Mouse (Mus musculus) limb, embryonic 12.5 days (tissue): Measurements from ENCODE around the gene Acot4. TPM values are rescaled to one million over a fixed set of nuclear protein-coding genes. Genes with fewer than 3 reads are reported as not detected.
A peak's percentile ranks its signal among the peaks of the same experiment; 100 is the strongest.
"Not testable (repeated sequence)": the region's sequence is repeated elsewhere in the genome, so short reads cannot be mapped to it uniquely, and the experiment has no call there.

Experiments
- ATAC-seq: fragments of 200-750 bp; cut with Nextera tagmentation; 2 replicates; pipeline ENCODE4 v1.8.0; 2017; ENCODE audit warnings: low read depth, moderate TSS enrichment; ENCODE audit not compliant: insufficient number of reproducible peaks, insufficient read depth, low FRiP score, low TSS enrichment
- H3K27ac ChIP-seq: fragments of 300-500 bp; sonication (generic); 2 replicates; pipeline ENCODE4 v1.5.1; 2016; ENCODE audit warnings: mild to moderate bottlenecking, moderate library complexity
- H3K27me3 ChIP-seq: fragments of 300-500 bp; sonication (generic); 2 replicates; pipeline ENCODE4 v1.6.1; 2016; ENCODE audit warnings: mild to moderate bottlenecking, moderate library complexity
- H3K36me3 ChIP-seq: fragments of 300-500 bp; sonication (generic); 2 replicates; pipeline ENCODE4 v1.6.1; 2016; ENCODE audit warnings: mild to moderate bottlenecking, moderate library complexity
- H3K4me1 ChIP-seq: fragments of 300-500 bp; sonication (generic); replicated peaks from 2 replicates; pipeline ENCODE4 v1.6.1; 2016
- H3K4me2 ChIP-seq: fragments of 300-500 bp; sonication (generic); 2 replicates; pipeline ENCODE4 v1.6.1; 2016; ENCODE audit warnings: mild to moderate bottlenecking, moderate library complexity
- H3K4me3 ChIP-seq: fragments of 300-500 bp; sonication (generic); replicated peaks from 2 replicates; pipeline ENCODE4 v1.5.1; 2016; ENCODE audit warnings: mild to moderate bottlenecking
- H3K9ac ChIP-seq: fragments of 300-500 bp; sonication (generic); replicated peaks from 2 replicates; pipeline ENCODE4 v1.6.1; 2016; ENCODE audit warnings: mild to moderate bottlenecking, moderate library complexity
- H3K9me3 ChIP-seq: fragments of 300-500 bp; sonication (generic); 2 replicates; pipeline ENCODE4 v1.6.1; 2016; ENCODE audit warnings: mild to moderate bottlenecking, moderate library complexity
- WGBS: fragments of 180-500 bp; shearing (Covaris S2); methylation state at CpG from one replicate; pipeline ENCODE4 v1.1.7; 2016; 5-methylcytosine and 5-hydroxymethylcytosine counted together
- polyA plus RNA-seq: library from polyadenylated mRNA; unstranded; fragments of >200 nt; fragmentation: Nextera tagmentation; extraction: Ambion mirVana; gene quantifications from 2 replicates; pipeline ENCODE4 v1.2.1, GENCODE M21; 2016

The Acot4 gene
- polyA plus RNA-seq, result 0.14 and 0.39 TPM in 2 replicates

DNA sequence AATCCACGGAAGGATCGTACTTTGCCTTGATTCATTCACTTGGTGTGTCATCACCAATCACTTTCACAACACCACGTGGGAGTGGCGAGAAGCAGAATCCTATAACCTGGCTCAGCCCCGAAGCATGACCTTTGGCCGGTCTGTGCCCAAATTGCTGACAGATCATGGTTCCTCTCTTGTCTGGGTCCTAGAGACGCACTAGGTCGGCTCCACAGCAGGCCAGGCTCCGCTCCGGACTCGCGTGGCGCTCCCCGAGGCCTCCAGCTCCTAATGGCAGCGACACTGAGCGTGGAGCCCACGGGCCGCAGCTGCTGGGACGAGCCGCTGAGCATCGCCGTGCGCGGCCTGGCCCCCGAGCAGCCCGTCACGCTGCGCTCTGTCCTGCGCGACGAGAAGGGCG is at the start of gene Acot4:
Acot4 (plus strand) TSS at position 139 of the 400 bp plus-strand sequence.
- H3K36me3 ChIP-seq, result not testable (repeated sequence)
- H3K4me2 ChIP-seq, result peak within 1 kb of the TSS; percentile 69

DNA sequence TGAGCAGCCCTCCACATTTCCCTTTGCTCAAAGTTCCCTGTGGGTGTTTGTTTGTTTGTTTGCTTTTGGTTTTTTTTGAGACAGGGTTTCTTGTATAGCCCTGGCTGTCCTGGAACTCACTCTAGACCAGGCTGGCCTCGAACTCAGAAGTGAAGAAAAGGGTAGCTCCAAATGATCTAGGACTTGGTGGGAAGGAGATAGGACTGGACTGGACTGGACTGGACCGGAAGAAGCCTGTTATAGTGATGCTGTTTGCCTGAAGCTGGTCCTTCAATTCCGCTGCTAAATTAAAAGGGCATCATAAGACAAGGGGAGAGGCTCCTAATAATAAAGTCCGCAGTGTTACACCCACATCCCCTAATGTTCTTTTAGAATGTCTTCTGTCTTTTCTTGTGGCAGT is 49.7 kb upstream of the Acot4 start:
- Histone ChIP-seq H3K36me3 (peaks cover 4% of the 10 kb centered on the region; the same call in 1 of the 2 replicates), H3K9ac (peak overlapping the region; percentile 81), H3K9me3 (0 out of 2 replicates have a peak, but pooled peaks cover 4% of the 10 kb centered on the region), H3K4me1 (peaks cover 11% of the 10 kb centered on the region), H3K27ac (peak overlapping the region; percentile 95), H3K27me3 (no peaks in the 10 kb centered on the region), H3K4me2 (peak overlapping the region; percentile 61), H3K4me3 (peak overlapping the region; percentile 59)
- 63% methylated on average over 4 of the region's 4 CpGs for WGBS
- 0 out of 2 replicates have a peak, but pooled peaks have one; percentile 36 for ATAC-seq

More for the DNA sequence above, at the start of gene Acot4:
- H3K9ac ChIP-seq, result peak within 1 kb of the TSS; percentile 54
- not testable (repeated sequence) for H3K4me1 ChIP-seq, H3K27ac ChIP-seq, H3K27me3 ChIP-seq, ATAC-seq
- 5% methylated on average over 32 of the region's 32 CpGs for WGBS
- peaks cover 16% of the 10 kb centered on the region; the same call in 1 of the 2 replicates for H3K9me3 ChIP-seq
- peak within 1 kb of the TSS; percentile 46 for H3K4me3 ChIP-seq

DNA sequence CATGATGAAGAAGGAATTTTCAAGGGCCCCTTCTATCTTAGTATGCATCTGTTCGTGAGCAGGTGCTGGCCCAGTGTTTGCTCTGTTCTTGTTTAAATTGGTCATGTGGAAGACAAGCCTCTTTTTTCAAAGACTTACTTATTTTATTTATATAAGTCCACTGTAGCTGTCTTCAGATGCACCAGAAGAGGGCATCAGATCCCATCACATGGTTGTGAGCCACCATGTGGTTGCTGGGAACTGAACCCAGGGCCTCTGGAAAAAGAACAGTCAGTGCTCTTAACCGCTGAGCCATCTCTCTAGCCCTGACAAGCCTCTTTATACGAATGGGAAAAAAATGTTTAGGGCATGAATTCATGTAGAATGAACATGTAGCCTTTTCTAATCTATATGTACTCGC is 48.8 kb upstream of the Acot4 start:
- H3K9ac ChIP-seq, result no peak overlapping the region
- 0 out of 2 replicates have a peak overlapping the region, but pooled peaks have one; percentile 6 for H3K4me2 ChIP-seq
- H3K9me3 ChIP-seq, result 0 out of 2 replicates have a peak, but pooled peaks cover 4% of the 10 kb centered on the region
- ATAC-seq, result no peak
- H3K36me3 ChIP-seq, result peaks cover 7% of the 10 kb centered on the region; the same call in 1 of the 2 replicates
- no peak overlapping the region for H3K27ac ChIP-seq
- H3K27me3 ChIP-seq, result no peaks in the 10 kb centered on the region
- H3K4me3 ChIP-seq, result no peak overlapping the region
- WGBS, result 96% methylated on average over 4 of the region's 4 CpGs
- H3K4me1 ChIP-seq, result peaks cover 11% of the 10 kb centered on the region

DNA sequence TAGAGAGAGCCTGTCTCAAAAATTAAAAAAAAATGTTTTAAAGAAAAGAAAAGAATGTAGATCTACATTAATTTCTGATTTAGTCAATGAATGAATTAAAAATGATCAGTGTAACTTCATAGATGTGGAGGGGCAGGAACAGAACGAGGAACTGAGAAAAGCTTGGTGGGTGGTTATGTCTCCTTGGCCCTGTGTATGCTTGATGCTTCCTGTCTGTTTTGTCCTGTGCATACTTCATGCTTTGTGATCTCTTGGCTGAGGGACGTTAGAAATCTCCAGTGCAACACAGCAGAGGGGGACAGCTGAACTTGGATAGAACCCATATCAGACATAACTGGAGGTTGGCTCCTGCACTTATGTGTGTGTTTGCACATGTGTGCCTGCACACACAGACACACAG is 41.0 kb upstream of the Acot4 start:
- H3K36me3 ChIP-seq, result peaks cover 9% of the 10 kb centered on the region; the same call in 1 of the 2 replicates
- no peak overlapping the region for H3K4me2 ChIP-seq
- no peaks in the 10 kb centered on the region for H3K4me1 ChIP-seq
- H3K27me3 ChIP-seq, result no peaks in the 10 kb centered on the region
- H3K27ac ChIP-seq, result no peak overlapping the region
- WGBS, result 71% methylated on average over 2 of the region's 2 CpGs
- no peak overlapping the region for H3K4me3 ChIP-seq
- no peak overlapping the region for H3K9ac ChIP-seq
- no peak for ATAC-seq
- H3K9me3 ChIP-seq, result 0 out of 2 replicates have a peak, but pooled peaks cover 9% of the 10 kb centered on the region

DNA sequence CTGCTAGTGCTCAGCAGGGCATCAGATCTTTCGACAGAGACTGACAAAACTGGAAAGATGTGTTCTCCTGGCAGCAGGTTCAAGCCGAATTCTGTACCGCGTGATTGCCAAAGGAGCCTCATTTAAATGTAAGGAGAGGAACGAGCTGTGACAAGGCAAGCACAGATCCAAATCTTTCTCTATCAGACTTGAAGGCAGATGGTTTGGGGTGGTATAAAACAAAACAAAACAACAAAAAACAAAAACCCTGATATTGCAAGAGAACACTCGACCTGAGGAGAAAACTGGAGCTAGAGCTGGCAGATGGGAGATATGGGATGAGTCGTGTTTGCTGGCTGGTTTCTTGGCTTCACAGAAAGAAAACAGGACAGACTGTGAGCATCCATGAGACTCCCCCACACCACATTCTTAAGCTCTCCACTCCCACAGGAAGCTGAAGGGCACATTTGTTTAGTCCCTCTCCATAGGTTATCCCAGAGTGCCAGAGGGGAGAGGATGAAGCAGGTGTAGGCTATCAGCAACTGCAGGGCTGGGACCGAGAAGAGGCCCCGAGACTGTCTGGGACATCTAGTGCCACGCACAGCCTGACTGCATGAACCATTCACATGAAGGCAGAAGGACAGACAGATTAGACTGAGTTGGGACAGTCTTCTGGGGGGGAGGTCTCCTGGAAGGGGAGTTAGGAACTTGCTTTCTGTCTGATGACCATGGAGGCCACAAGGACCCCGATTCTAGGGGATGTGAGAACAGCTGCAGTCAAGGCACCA is 39.7 kb upstream of the Acot4 start:
- H3K4me1 ChIP-seq, result no peaks in the 10 kb centered on the region
- H3K9ac ChIP-seq, result no peak overlapping the region
- H3K27me3 ChIP-seq, result no peaks in the 10 kb centered on the region
- H3K27ac ChIP-seq, result no peak overlapping the region
- 0 out of 2 replicates have a peak, but pooled peaks cover 12% of the 10 kb centered on the region for H3K9me3 ChIP-seq
- no peak overlapping the region for H3K4me2 ChIP-seq
- no peak overlapping the region for H3K4me3 ChIP-seq
- ATAC-seq, result no peak
- peaks cover 6% of the 10 kb centered on the region; the same call in 1 of the 2 replicates for H3K36me3 ChIP-seq
- WGBS, result 70% methylated on average over 11 of the region's 11 CpGs

DNA sequence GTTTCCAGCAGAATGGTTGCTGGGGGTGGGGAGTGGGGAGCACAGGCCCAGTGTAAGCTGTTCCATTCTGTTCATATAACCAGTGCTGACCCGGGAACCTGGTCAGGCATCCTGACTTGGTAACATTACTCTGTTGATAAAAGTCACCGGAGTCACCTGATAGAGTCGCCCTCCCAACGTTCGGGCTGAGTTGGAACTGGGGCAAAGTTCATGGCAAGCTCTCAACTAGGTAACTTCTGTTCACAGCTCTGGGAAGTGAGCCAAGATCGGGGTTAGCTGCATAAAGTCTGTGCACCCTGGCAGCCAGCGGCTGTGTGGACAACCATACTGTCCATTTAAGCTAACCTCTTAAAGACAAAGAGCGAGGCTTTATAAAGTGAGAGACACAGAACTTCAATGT is 38.9 kb upstream of the Acot4 start:
- H3K27ac ChIP-seq, H3K36me3 ChIP-seq, H3K4me1 ChIP-seq, H3K9ac ChIP-seq, H3K4me3 ChIP-seq, ATAC-seq, H3K4me2 ChIP-seq, H3K27me3 ChIP-seq: not testable (repeated sequence)
- H3K9me3 ChIP-seq, result 0 out of 2 replicates have a peak, but pooled peaks cover 12% of the 10 kb centered on the region
- 77% methylated on average over 8 of the region's 8 CpGs for WGBS

DNA sequence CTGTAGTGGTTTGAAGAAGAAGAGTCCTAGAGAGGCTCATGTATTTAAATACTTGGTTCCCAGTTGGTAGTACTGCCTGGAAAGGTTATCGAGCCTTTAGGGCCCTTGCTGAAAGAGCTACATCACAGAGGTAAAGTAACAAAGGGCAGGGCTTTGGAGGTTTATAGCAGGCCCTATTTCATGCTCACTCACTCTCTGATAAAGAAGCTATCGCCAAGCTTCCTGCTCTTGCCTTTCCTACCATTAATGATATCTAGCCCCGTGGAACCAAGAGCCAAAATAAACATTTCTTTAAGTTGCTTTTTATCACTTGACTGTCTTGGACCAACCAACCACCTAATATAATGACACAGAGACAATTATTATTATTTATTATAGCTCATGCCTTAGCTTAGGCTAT is 37.8 kb upstream of the Acot4 start:
- H3K27me3 ChIP-seq, result no peaks in the 10 kb centered on the region
- H3K4me2 ChIP-seq, result no peak overlapping the region
- ATAC-seq, result no peak
- WGBS, result 71% methylated on average over 3 of the region's 3 CpGs
- H3K4me3 ChIP-seq, result no peak overlapping the region
- no peaks in the 10 kb centered on the region for H3K36me3 ChIP-seq
- 0 out of 2 replicates have a peak, but pooled peaks cover 12% of the 10 kb centered on the region for H3K9me3 ChIP-seq
- no peak overlapping the region for H3K27ac ChIP-seq
- H3K4me1 ChIP-seq, result no peaks in the 10 kb centered on the region
- no peak overlapping the region for H3K9ac ChIP-seq

DNA sequence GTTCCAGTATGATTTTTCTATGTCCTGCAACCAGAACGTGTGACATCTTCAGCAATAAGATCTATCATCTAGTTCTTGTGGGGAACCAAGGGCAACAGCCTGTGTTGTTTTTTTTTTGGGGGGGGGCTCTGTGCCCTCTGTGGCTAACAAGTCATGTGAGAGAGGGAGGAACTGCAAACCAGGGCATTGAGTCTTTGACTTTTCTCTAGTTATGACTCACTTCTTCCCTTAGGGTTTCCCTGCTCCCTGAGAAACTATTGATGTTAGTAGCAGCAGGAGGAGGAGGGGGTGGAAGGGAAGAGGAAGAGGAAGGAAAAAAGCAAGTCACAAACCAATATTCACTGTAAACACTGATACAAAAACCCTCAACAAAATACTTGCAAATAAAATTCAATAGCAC is 34.3 kb upstream of the Acot4 start:
- Histone ChIP-seq H3K27me3 (no peaks in the 10 kb centered on the region), H3K27ac (no peak overlapping the region), H3K9ac (no peak overlapping the region), H3K9me3 (0 out of 2 replicates have a peak, but pooled peaks cover 12% of the 10 kb centered on the region), H3K4me3 (no peak overlapping the region), H3K4me2 (no peak overlapping the region), H3K36me3 (no peaks in the 10 kb centered on the region), H3K4me1 (peaks cover 2% of the 10 kb centered on the region; the same call in 1 of the 2 replicates)
- no peak for ATAC-seq
- WGBS, result 89% methylated on average over 1 of the region's 1 CpGs

DNA sequence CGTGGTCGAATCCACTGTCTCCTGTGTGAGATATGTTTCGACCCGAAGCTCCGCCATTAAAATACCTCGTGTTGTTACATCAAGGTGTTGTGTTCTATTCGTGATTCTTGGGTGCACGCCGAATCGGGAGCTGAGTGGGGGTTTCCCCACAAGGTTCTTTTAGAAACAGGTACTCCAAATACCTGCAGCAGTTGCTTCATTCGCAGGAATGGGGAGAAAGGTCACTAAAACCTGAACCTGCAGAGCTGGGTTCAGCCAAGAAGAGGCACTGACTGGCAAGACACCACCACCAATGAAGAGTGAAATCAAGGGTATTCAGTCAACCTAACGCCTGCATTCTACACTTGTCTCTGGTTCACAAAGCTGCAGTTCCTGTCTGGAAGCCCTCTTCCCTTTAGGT is 29.9 kb upstream of the Acot4 start:
- ATAC-seq, result no peak
- H3K27ac ChIP-seq, result no peak overlapping the region
- H3K4me1 ChIP-seq, result peaks cover 30% of the 10 kb centered on the region
- no peaks in the 10 kb centered on the region for H3K36me3 ChIP-seq
- H3K4me2 ChIP-seq, result no peak overlapping the region
- 88% methylated on average over 12 of the region's 12 CpGs for WGBS
- H3K9ac ChIP-seq, result no peak overlapping the region
- no peaks in the 10 kb centered on the region for H3K27me3 ChIP-seq
- no peaks in the 10 kb centered on the region for H3K9me3 ChIP-seq
- H3K4me3 ChIP-seq, result no peak overlapping the region

DNA sequence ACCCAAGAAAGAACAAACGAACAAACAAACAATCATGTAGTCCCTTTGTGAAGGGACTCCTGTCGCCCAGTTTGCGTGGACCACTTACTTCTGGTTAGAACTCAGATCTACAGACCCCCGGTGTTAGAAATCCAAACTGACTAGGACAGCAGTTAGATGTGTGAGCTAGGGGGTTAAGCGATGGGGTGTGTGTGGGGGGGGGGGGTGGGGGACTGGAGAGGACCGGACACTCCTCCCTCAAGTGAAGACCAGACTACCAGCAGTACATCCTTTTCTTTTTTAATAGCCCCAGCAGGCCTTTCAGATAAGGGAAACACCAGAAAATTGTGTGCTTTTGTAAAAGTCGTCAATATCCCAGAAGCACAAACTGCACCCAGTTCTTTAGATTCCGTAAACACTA is 29.4 kb upstream of the Acot4 start:
- Histone ChIP-seq H3K4me2 (peak overlapping the region; percentile 58), H3K36me3 (no peaks in the 10 kb centered on the region), H3K9ac (peak overlapping the region; percentile 70; the same call in 1 of the 2 replicates), H3K4me3 (peak overlapping the region; percentile 48), H3K27me3 (no peaks in the 10 kb centered on the region), H3K9me3 (no peaks in the 10 kb centered on the region), H3K4me1 (peaks cover 30% of the 10 kb centered on the region), H3K27ac (peak overlapping the region; percentile 70)
- no peak for ATAC-seq
- WGBS, result 77% methylated on average over 8 of the region's 8 CpGs

DNA sequence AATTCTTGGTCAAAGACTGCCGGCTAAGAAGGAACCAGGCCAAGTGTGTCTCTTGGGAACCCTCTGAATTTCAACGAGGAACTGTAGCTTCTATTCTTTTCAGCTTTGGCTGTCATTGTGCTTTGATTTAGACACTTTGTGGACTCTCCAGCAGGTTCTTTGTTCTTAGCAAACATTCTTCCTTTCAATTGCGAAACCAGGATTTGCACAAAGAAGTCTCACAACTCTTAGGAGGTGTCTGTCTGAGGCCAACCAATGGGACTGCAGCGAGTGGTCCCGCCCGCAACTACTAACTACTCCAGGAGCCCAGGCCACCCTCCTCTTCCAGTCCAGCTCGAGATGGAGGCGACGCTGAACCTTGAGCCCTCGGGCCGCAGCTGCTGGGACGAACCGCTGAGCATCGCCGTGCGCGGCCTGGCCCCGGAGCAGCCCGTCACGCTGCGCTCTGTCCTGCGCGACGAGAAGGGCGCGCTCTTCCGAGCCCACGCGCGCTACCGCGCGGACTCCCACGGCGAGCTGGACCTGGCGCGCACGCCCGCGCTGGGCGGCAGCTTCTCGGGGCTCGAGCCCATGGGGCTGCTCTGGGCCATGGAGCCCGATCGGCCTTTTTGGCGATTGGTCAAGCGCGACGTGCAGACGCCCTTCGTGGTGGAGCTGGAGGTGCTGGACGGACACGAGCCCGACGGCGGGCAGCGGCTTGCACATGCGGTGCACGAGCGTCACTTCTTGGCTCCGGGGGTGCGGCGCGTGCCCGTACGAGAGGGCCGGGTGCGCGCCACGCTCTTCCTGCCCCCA is 28.8 kb upstream of the Acot4 start, which contains the start of gene Acot1:
Acot1 (plus strand) TSS at position 320 of the 795 bp plus-strand sequence.
- not testable (repeated sequence) for H3K27me3 ChIP-seq, H3K9me3 ChIP-seq, H3K36me3 ChIP-seq
- ATAC-seq, result peak; percentile 94
- H3K27ac ChIP-seq, result peak within 1 kb of the TSS; percentile 70
- H3K9ac ChIP-seq, result peak within 1 kb of the TSS; percentile 70
- peak within 1 kb of the TSS; percentile 48 for H3K4me3 ChIP-seq
- H3K4me2 ChIP-seq, result peak within 1 kb of the TSS; percentile 58
- WGBS, result 3% methylated on average over 59 of the region's 70 CpGs
- peaks cover 30% of the 10 kb centered on the region for H3K4me1 ChIP-seq
